Mouse (Mus musculus): ENCODE measurements around the gene Olfr147. TPM values are rescaled to one million over a fixed set of nuclear protein-coding genes. Genes with fewer than 3 reads are reported as not detected.
"Not testable (repeated sequence)": the region's sequence is repeated elsewhere in the genome, so short reads cannot be mapped to it uniquely, and the experiment has no call there.

Olfr147 gene
- polyA plus RNA-seq (2015; fragmentation: Nextera tagmentation; extraction: Ambion mirVana) = not detected in 2 replicates

- no peak for TF ChIP-seq CTCF (IDR thresholded peaks at IDR 0.05; ENCODE audit: low read depth)
- no peak within 1 kb of the TSS for H3K4me2 ChIP-seq (replicated peaks; ENCODE audit: low read depth)
- H3K4me1 ChIP-seq (replicated peaks; ENCODE audit: control insufficient read depth, insufficient read depth, low read length) = no peaks in the 10 kb centered on the region
- H3K9me3 ChIP-seq (ENCODE audit: control insufficient read depth) = no peaks in the 10 kb centered on the region
- 65% methylated on average over 1 of the region's 1 CpGs for WGBS
- no peak within 1 kb of the TSS for H3K4me3 ChIP-seq (ENCODE audit: low read depth, low read length)
- no peak for ATAC-seq
- H3K36me3 ChIP-seq (ENCODE audit: control insufficient read depth, insufficient read depth) = no peaks in the 10 kb centered on the region
- H3K9ac ChIP-seq (ENCODE audit: low read depth, low read length) = no peak within 1 kb of the TSS
- no peaks in the 10 kb centered on the region for H3K27me3 ChIP-seq (replicated peaks; ENCODE audit: control insufficient read depth, insufficient read depth, low read length)
- H3K27ac ChIP-seq (ENCODE audit: low read depth, low read length) = no peak within 1 kb of the TSS
Observed at GRCm38 (mm10) chr9:38401398-38401797, at the start of gene Olfr147. TSS of gene Olfr147 (plus strand) at chr9:38401698.

DNA sequence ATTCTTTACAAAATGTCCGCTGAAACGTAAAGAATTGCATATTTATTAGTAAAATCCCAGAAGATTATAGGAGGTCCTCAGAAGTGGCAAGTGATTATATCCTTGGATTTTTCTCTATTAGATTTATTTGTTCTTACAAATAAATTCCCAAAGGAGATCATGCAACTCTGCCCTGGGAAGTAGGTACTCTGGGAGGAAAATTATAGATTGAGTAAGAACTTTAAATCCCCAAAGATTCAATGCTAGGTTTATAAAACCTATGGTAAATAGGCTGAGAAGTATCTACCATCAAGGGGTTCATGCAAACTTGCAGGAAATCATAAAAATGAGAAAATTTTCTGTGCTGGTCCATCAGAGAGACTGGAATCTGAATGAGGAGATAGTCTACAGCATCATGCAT lies 34.9 kb upstream of the Olfr147 start, which contains the start of gene Olfr250:
TSS of gene Olfr250 (plus strand) at position 301 of the 400 bp plus-strand sequence.
- WGBS = 96% methylated on average over 2 of the region's 2 CpGs
- Histone ChIP-seq H3K4me2 (replicated peaks; ENCODE audit: low read depth) (no peak within 1 kb of the TSS), H3K27ac (ENCODE audit: low read depth, low read length) (no peak within 1 kb of the TSS), H3K27me3 (replicated peaks; ENCODE audit: control insufficient read depth, insufficient read depth, low read length) (no peaks in the 10 kb centered on the region), H3K36me3 (ENCODE audit: control insufficient read depth, insufficient read depth) (no peaks in the 10 kb centered on the region), H3K9me3 (ENCODE audit: control insufficient read depth) (no peaks in the 10 kb centered on the region), H3K9ac (ENCODE audit: low read depth, low read length) (no peak within 1 kb of the TSS), H3K4me3 (ENCODE audit: low read depth, low read length) (no peak within 1 kb of the TSS), H3K4me1 (replicated peaks; ENCODE audit: control insufficient read depth, insufficient read depth, low read length) (no peaks in the 10 kb centered on the region)
- no peak for TF ChIP-seq CTCF (IDR thresholded peaks at IDR 0.05; ENCODE audit: low read depth)
- ATAC-seq = no peak

- Histone ChIP-seq H3K9me3 (ENCODE audit: control insufficient read depth) (no peaks in the 10 kb centered on the region), H3K4me3 (ENCODE audit: low read depth, low read length) (no peak within 1 kb of the TSS), H3K27ac (ENCODE audit: low read depth, low read length) (no peak within 1 kb of the TSS), H3K4me1 (replicated peaks; ENCODE audit: control insufficient read depth, insufficient read depth, low read length) (no peaks in the 10 kb centered on the region), H3K36me3 (ENCODE audit: control insufficient read depth, insufficient read depth) (no peaks in the 10 kb centered on the region), H3K4me2 (replicated peaks; ENCODE audit: low read depth) (no peak within 1 kb of the TSS), H3K27me3 (replicated peaks; ENCODE audit: control insufficient read depth, insufficient read depth, low read length) (no peaks in the 10 kb centered on the region), H3K9ac (ENCODE audit: low read depth, low read length) (no peak within 1 kb of the TSS)
- no peak for ATAC-seq
- TF ChIP-seq CTCF (IDR thresholded peaks at IDR 0.05; ENCODE audit: low read depth) = no peak
- 56% methylated on average over 2 of the region's 2 CpGs for WGBS
Observed at GRCm38 (mm10) chr9:38376786-38377185, 24.7 kb upstream of the Olfr147 start, which contains the start of gene Olfr251. TSS of gene Olfr251 (plus strand) at chr9:38377086.

DNA sequence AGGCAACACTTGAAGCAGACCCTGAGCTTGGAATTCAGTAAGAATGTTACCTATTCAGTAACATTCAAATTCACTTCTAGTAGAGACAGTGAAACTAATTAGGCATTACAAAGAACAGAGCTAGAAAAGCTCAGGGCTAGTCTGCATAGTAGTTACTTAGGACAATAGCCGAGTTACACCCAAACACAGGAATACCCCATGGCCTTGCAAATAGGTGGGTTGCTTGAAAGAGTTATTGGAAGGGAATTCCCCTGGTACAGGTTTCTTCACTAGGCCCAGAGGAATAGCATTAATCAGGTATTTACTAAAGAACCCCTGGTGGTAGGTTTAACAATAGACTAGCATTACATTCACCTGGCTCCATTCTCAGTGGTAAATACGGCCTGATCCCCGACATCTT lies 6.0 kb downstream of the Olfr147 start:
- not testable (repeated sequence) for H3K27me3 ChIP-seq (replicated peaks; ENCODE audit: control insufficient read depth, insufficient read depth, low read length); H3K27ac ChIP-seq (ENCODE audit: low read depth, low read length); H3K36me3 ChIP-seq (ENCODE audit: control insufficient read depth, insufficient read depth); H3K4me2 ChIP-seq (replicated peaks; ENCODE audit: low read depth); H3K4me1 ChIP-seq (replicated peaks; ENCODE audit: control insufficient read depth, insufficient read depth, low read length); ATAC-seq; H3K9me3 ChIP-seq (ENCODE audit: control insufficient read depth); H3K4me3 ChIP-seq (ENCODE audit: low read depth, low read length); H3K9ac ChIP-seq (ENCODE audit: low read depth, low read length)
- WGBS = 93% methylated on average over 3 of the region's 3 CpGs

- WGBS = 88% methylated on average over 14 of the region's 14 CpGs
- H3K9me3 ChIP-seq (ENCODE audit: control insufficient read depth); H3K9ac ChIP-seq (ENCODE audit: low read depth, low read length); H3K36me3 ChIP-seq (ENCODE audit: control insufficient read depth, insufficient read depth); ATAC-seq; H3K27me3 ChIP-seq (replicated peaks; ENCODE audit: control insufficient read depth, insufficient read depth, low read length); H3K4me1 ChIP-seq (replicated peaks; ENCODE audit: control insufficient read depth, insufficient read depth, low read length); H3K4me3 ChIP-seq (ENCODE audit: low read depth, low read length); H3K4me2 ChIP-seq (replicated peaks; ENCODE audit: low read depth); H3K27ac ChIP-seq (ENCODE audit: low read depth, low read length): not testable (repeated sequence)
Observed at GRCm38 (mm10) chr9:38413502-38413901, 12.0 kb downstream of the Olfr147 start.

GRCm38 (mm10) chr9:38423801-38424200 lies 22.3 kb downstream of the Olfr147 start:
- Histone ChIP-seq H3K27me3 (replicated peaks; ENCODE audit: control insufficient read depth, insufficient read depth, low read length) (no peaks in the 10 kb centered on the region), H3K4me1 (replicated peaks; ENCODE audit: control insufficient read depth, insufficient read depth, low read length) (no peaks in the 10 kb centered on the region), H3K9ac (ENCODE audit: low read depth, low read length) (no peak overlapping the region), H3K4me3 (ENCODE audit: low read depth, low read length) (no peak overlapping the region), H3K9me3 (ENCODE audit: control insufficient read depth) (no peaks in the 10 kb centered on the region), H3K36me3 (ENCODE audit: control insufficient read depth, insufficient read depth) (no peaks in the 10 kb centered on the region), H3K4me2 (replicated peaks; ENCODE audit: low read depth) (no peak overlapping the region), H3K27ac (ENCODE audit: low read depth, low read length) (no peak overlapping the region)
- TF ChIP-seq CTCF (IDR thresholded peaks at IDR 0.05; ENCODE audit: low read depth) = no peak
- no peak for ATAC-seq

- Histone ChIP-seq H3K9ac (ENCODE audit: low read depth, low read length) (no peak overlapping the region), H3K9me3 (ENCODE audit: control insufficient read depth) (no peaks in the 10 kb centered on the region), H3K4me2 (replicated peaks; ENCODE audit: low read depth) (no peak overlapping the region), H3K4me3 (ENCODE audit: low read depth, low read length) (no peak overlapping the region), H3K27me3 (replicated peaks; ENCODE audit: control insufficient read depth, insufficient read depth, low read length) (no peaks in the 10 kb centered on the region), H3K4me1 (replicated peaks; ENCODE audit: control insufficient read depth, insufficient read depth, low read length) (no peaks in the 10 kb centered on the region), H3K36me3 (ENCODE audit: control insufficient read depth, insufficient read depth) (no peaks in the 10 kb centered on the region), H3K27ac (ENCODE audit: low read depth, low read length) (no peak overlapping the region)
- no peak for ATAC-seq
- TF ChIP-seq CTCF (IDR thresholded peaks at IDR 0.05; ENCODE audit: low read depth) = no peak
- 40% methylated on average over 1 of the region's 1 CpGs for WGBS
Observed at GRCm38 (mm10) chr9:38427026-38427425, 25.5 kb downstream of the Olfr147 start.

Data from intestine, postnatal 0 days (tissue).